Mouse (Mus musculus) lung, postnatal 0 days (tissue): ENCODE data around the gene Slc39a13.

Experiments
- CTCF ChIP-seq: IDR thresholded peaks from 2 replicates; pipeline ENCODE4 v1.5.1; 2016; ENCODE audit warnings: antibody characterized with exemption, mild to moderate bottlenecking
- EP300 ChIP-seq: IDR thresholded peaks from 2 replicates; pipeline ENCODE4 v1.6.1; 2016; ENCODE audit warnings: antibody characterized with exemption, mild to moderate bottlenecking, control low read depth

GRCm38 (mm10) chr2:91052752-91053151 is 17.5 kb downstream of the Slc39a13 start:
- peak; percentile 41 for TF ChIP-seq CTCF
- TF ChIP-seq EP300 = no peak
